Mouse (Mus musculus) forebrain, embryonic 10.5 days (tissue): ENCODE measurements around the gene Gabarap. TPM values are rescaled to one million over a fixed set of nuclear protein-coding genes. Genes with fewer than 3 reads are reported as not detected.
"Not testable (repeated sequence)": the region's sequence is repeated elsewhere in the genome, so short reads cannot be mapped to it uniquely, and the experiment has no call there.

Source experiments
- DNase-seq: peaks from one replicate; pipeline ENCODE4 v3.0.0-alpha.2; 2017; ENCODE audit warnings: low spot score; ENCODE audit errors: extremely low spot score
- H3K27ac ChIP-seq: fragments of 300-500 bp; sonication (generic); 2 replicates; pipeline ENCODE4 v1.5.1; 2016; ENCODE audit warnings: mild to moderate bottlenecking
- H3K27me3 ChIP-seq: fragments of 300-500 bp; sonication (generic); 2 replicates; pipeline ENCODE4 v1.6.1; 2016; ENCODE audit warnings: mild to moderate bottlenecking; ENCODE audit not compliant: poor library complexity, severe bottlenecking
- H3K36me3 ChIP-seq: fragments of 300-500 bp; sonication (generic); replicated peaks from 2 replicates; pipeline ENCODE4 v1.6.1; 2016; ENCODE audit warnings: mild to moderate bottlenecking, moderate library complexity
- H3K4me1 ChIP-seq: fragments of 300-500 bp; sonication (generic); 2 replicates; pipeline ENCODE4 v1.6.1; 2016
- H3K4me3 ChIP-seq: fragments of 300-500 bp; sonication (generic); 2 replicates; pipeline ENCODE4 v1.5.1; 2016; ENCODE audit warnings: mild to moderate bottlenecking, moderate library complexity
- H3K9me3 ChIP-seq: fragments of 300-500 bp; sonication (generic); 2 replicates; pipeline ENCODE4 v1.6.1; 2016; ENCODE audit warnings: mild to moderate bottlenecking, moderate library complexity
- WGBS: fragments of 180-500 bp; shearing (Covaris S2); methylation state at CpG from one replicate; pipeline ENCODE4 v1.1.7; 2016; 5-methylcytosine and 5-hydroxymethylcytosine counted together
- polyA plus RNA-seq: library from polyadenylated mRNA; unstranded; fragments of >200 nt; fragmentation: Nextera tagmentation; extraction: Ambion mirVana; gene quantifications from 2 replicates; pipeline ENCODE4 v1.2.1, GENCODE M21; 2016

The Gabarap gene
- polyA plus RNA-seq, 1 experiment from 2014 or later, result 331 TPM

GRCm38 (mm10) chr11:70012931-70013330 is 22.0 kb downstream of the Gabarap start:
- H3K36me3 ChIP-seq, result peaks cover 60% of the 10 kb centered on the region
- WGBS, result 93% methylated on average over 9 of the region's 9 CpGs
- no peaks in the 10 kb centered on the region for H3K9me3 ChIP-seq
- DNase-seq, result no peak
- no peak overlapping the region for H3K27ac ChIP-seq
- no peak overlapping the region for H3K4me3 ChIP-seq
- no peaks in the 10 kb centered on the region for H3K27me3 ChIP-seq
- H3K4me1 ChIP-seq, result peaks cover 42% of the 10 kb centered on the region

GRCm38 (mm10) chr11:70013408-70013807 is 22.5 kb downstream of the Gabarap start:
- H3K27ac ChIP-seq, result no peak overlapping the region
- H3K4me1 ChIP-seq, result peaks cover 47% of the 10 kb centered on the region
- WGBS, result 92% methylated on average over 3 of the region's 3 CpGs
- H3K27me3 ChIP-seq, result no peaks in the 10 kb centered on the region
- no peak overlapping the region; the same call in 1 of the 2 replicates for H3K4me3 ChIP-seq
- peaks cover 55% of the 10 kb centered on the region for H3K36me3 ChIP-seq
- no peaks in the 10 kb centered on the region for H3K9me3 ChIP-seq
- no peak for DNase-seq

- H3K27me3 ChIP-seq, result no peaks in the 10 kb centered on the region
- H3K9me3 ChIP-seq, result no peaks in the 10 kb centered on the region
- peak overlapping the region; percentile 65; the same call in 1 of the 2 replicates for H3K4me3 ChIP-seq
- peaks cover 49% of the 10 kb centered on the region for H3K36me3 ChIP-seq
- peaks cover 54% of the 10 kb centered on the region for H3K4me1 ChIP-seq
- H3K27ac ChIP-seq, result no peak overlapping the region
- no peak for DNase-seq
- 65% methylated on average over 5 of the region's 5 CpGs for WGBS
Observed at GRCm38 (mm10) chr11:70014051-70014450, 23.1 kb downstream of the Gabarap start.

- H3K27me3 ChIP-seq, result no peaks in the 10 kb centered on the region
- peaks cover 63% of the 10 kb centered on the region for H3K4me1 ChIP-seq
- H3K9me3 ChIP-seq, result no peaks in the 10 kb centered on the region
- under 1% methylated on average over 35 of the region's 35 CpGs for WGBS
- peak within 1 kb of the TSS; percentile 85 for H3K27ac ChIP-seq
- peak; percentile 86 for DNase-seq
- H3K36me3 ChIP-seq, result peaks cover 39% of the 10 kb centered on the region
- H3K4me3 ChIP-seq, result peak within 1 kb of the TSS; percentile 65
Observed at GRCm38 (mm10) chr11:70014880-70015558, 24.1 kb downstream of the Gabarap start, which contains the start of gene Acadvl. Acadvl (minus strand) TSS chr11:70015411.

- H3K27me3 ChIP-seq, result no peaks in the 10 kb centered on the region
- H3K27ac ChIP-seq, result 0 out of 2 replicates have a peak overlapping the region, but pooled peaks have one; percentile 85
- 67% methylated on average over 6 of the region's 6 CpGs for WGBS
- H3K4me1 ChIP-seq, result peaks cover 70% of the 10 kb centered on the region
- DNase-seq, result no peak
- H3K36me3 ChIP-seq, result peaks cover 33% of the 10 kb centered on the region
- H3K4me3 ChIP-seq, result peak overlapping the region; percentile 65
- no peaks in the 10 kb centered on the region for H3K9me3 ChIP-seq
Observed at GRCm38 (mm10) chr11:70015677-70016076, 24.7 kb downstream of the Gabarap start.

GRCm38 (mm10) chr11:70016177-70016576 is 25.2 kb downstream of the Gabarap start:
- H3K4me3 ChIP-seq, H3K27ac ChIP-seq, H3K27me3 ChIP-seq, DNase-seq, H3K9me3 ChIP-seq: not testable (repeated sequence)
- 79% methylated on average over 2 of the region's 2 CpGs for WGBS
- peaks cover 28% of the 10 kb centered on the region for H3K36me3 ChIP-seq
- H3K4me1 ChIP-seq, result peaks cover 75% of the 10 kb centered on the region

- peaks cover 80% of the 10 kb centered on the region for H3K4me1 ChIP-seq
- H3K9me3 ChIP-seq, result no peaks in the 10 kb centered on the region
- H3K27ac ChIP-seq, result peak within 1 kb of the TSS; percentile 96
- no peak for DNase-seq
- H3K36me3 ChIP-seq, result peaks cover 23% of the 10 kb centered on the region
- 73% methylated on average over 3 of the region's 3 CpGs for WGBS
- no peaks in the 10 kb centered on the region for H3K27me3 ChIP-seq
- peak within 1 kb of the TSS; percentile 77 for H3K4me3 ChIP-seq
Observed at GRCm38 (mm10) chr11:70016669-70017068, 25.7 kb downstream of the Gabarap start, which contains the start of gene Dlg4. Dlg4 (plus strand) TSS chr11:70016942.

GRCm38 (mm10) chr11:70017199-70017767 is 26.3 kb downstream of the Gabarap start:
- no peak for DNase-seq
- no peaks in the 10 kb centered on the region for H3K27me3 ChIP-seq
- H3K27ac ChIP-seq, result peak overlapping the region; percentile 96
- H3K36me3 ChIP-seq, result peaks cover 16% of the 10 kb centered on the region
- 31% methylated on average over 7 of the region's 7 CpGs for WGBS
- H3K4me3 ChIP-seq, result peak overlapping the region; percentile 77
- no peaks in the 10 kb centered on the region for H3K9me3 ChIP-seq
- peaks cover 86% of the 10 kb centered on the region for H3K4me1 ChIP-seq

GRCm38 (mm10) chr11:70018131-70018990 is 27.4 kb downstream of the Gabarap start:
- Histone ChIP-seq H3K4me3 (peak overlapping the region; percentile 77), H3K27me3 (no peaks in the 10 kb centered on the region), H3K36me3 (peaks cover 6% of the 10 kb centered on the region), H3K4me1 (peaks cover 97% of the 10 kb centered on the region), H3K27ac (peak overlapping the region; percentile 96), H3K9me3 (no peaks in the 10 kb centered on the region)
- peak; percentile 79 for DNase-seq
- WGBS, result 1% methylated on average over 25 of the region's 25 CpGs

- no peak for DNase-seq
- H3K27ac ChIP-seq, result peak overlapping the region; percentile 96
- no peaks in the 10 kb centered on the region for H3K9me3 ChIP-seq
- no peaks in the 10 kb centered on the region for H3K27me3 ChIP-seq
- H3K36me3 ChIP-seq, result no peaks in the 10 kb centered on the region
- H3K4me1 ChIP-seq, result peaks cover 97% of the 10 kb centered on the region
- peak overlapping the region; percentile 77 for H3K4me3 ChIP-seq
- 26% methylated on average over 2 of the region's 2 CpGs for WGBS
Observed at GRCm38 (mm10) chr11:70019495-70020021, 28.6 kb downstream of the Gabarap start.

GRCm38 (mm10) chr11:70020022-70020631 is 29.2 kb downstream of the Gabarap start:
- peaks cover 97% of the 10 kb centered on the region for H3K4me1 ChIP-seq
- no peak for DNase-seq
- peak overlapping the region; percentile 96 for H3K27ac ChIP-seq
- 14% methylated on average over 8 of the region's 8 CpGs for WGBS
- no peaks in the 10 kb centered on the region for H3K36me3 ChIP-seq
- no peaks in the 10 kb centered on the region for H3K27me3 ChIP-seq
- H3K4me3 ChIP-seq, result peak overlapping the region; percentile 77
- H3K9me3 ChIP-seq, result no peaks in the 10 kb centered on the region

- Histone ChIP-seq H3K4me1 (peaks cover 97% of the 10 kb centered on the region), H3K27ac (peak overlapping the region; percentile 96), H3K4me3 (peak overlapping the region; percentile 77), H3K36me3 (no peaks in the 10 kb centered on the region), H3K27me3 (no peaks in the 10 kb centered on the region), H3K9me3 (no peaks in the 10 kb centered on the region)
- under 1% methylated on average over 8 of the region's 8 CpGs for WGBS
- peak; percentile 80 for DNase-seq
Observed at GRCm38 (mm10) chr11:70020731-70021263, 29.9 kb downstream of the Gabarap start.
